Mouse (Mus musculus) megakaryocyte, embryonic 14.5 days (primary cell): Measurements from ENCODE around the gene Lif. TPM values are rescaled to one million over a fixed set of nuclear protein-coding genes. Genes with fewer than 3 reads are reported as not detected.

Experiments
- H3K27me3 ChIP-seq: replicated peaks from 2 replicates; pipeline ENCODE3; 2012; ENCODE audit warnings: inconsistent platforms
- H3K36me3 ChIP-seq: replicated peaks from 2 replicates; pipeline ENCODE3; 2012; ENCODE audit warnings: low read length, inconsistent platforms, mixed read lengths
- H3K4me1 ChIP-seq: 2 replicates; pipeline ENCODE4 v1.6.1; 2012; ENCODE audit warnings: inconsistent platforms
- H3K4me3 ChIP-seq: replicated peaks from 2 replicates; pipeline ENCODE3; 2012; ENCODE audit warnings: moderate library complexity, mild to moderate bottlenecking, inconsistent platforms
- H3K9me3 ChIP-seq: 2 replicates; pipeline ENCODE4 v1.6.1; 2012; ENCODE audit warnings: inconsistent platforms
- FLI1 ChIP-seq: IDR thresholded peaks from 2 replicates; pipeline ENCODE4 v1.6.1; 2012; ENCODE audit warnings: low read length, inconsistent platforms, mixed read lengths
- GATA1 ChIP-seq: IDR thresholded peaks from 3 replicates; pipeline ENCODE4 v1.6.1; 2012; ENCODE audit warnings: mixed read lengths, low read length, inconsistent platforms, borderline replicate concordance
- polyA plus RNA-seq: library from polyadenylated mRNA; stranded (reverse); fragments of >175 nt; gene quantifications from 2 replicates; pipeline ENCODE4 v1.2.3, GENCODE M21; 2012; ENCODE audit warnings: low replicate concordance; ENCODE audit not compliant: insufficient read depth

Gene Lif
- polyA plus RNA-seq, 1 experiment = 0.07 TPM

- peaks cover 5% of the 10 kb centered on the region for H3K4me1 ChIP-seq
- TF ChIP-seq FLI1 (no peak), GATA1 (no peak)
- no peak overlapping the region for H3K4me3 ChIP-seq
- H3K36me3 ChIP-seq = no peaks in the 10 kb centered on the region
- peaks cover 26% of the 10 kb centered on the region for H3K27me3 ChIP-seq
- no peaks in the 10 kb centered on the region for H3K9me3 ChIP-seq
Measured at GRCm38 (mm10) chr11:4318011-4318410, 60.7 kb downstream of the Lif start.

GRCm38 (mm10) chr11:4319212-4319955, 62.0 kb downstream of the Lif start:
- Histone ChIP-seq H3K27me3 (peaks cover 24% of the 10 kb centered on the region), H3K9me3 (no peaks in the 10 kb centered on the region), H3K4me1 (peaks cover 5% of the 10 kb centered on the region), H3K36me3 (no peaks in the 10 kb centered on the region), H3K4me3 (no peak overlapping the region)
- TF ChIP-seq FLI1 (no peak), GATA1 (no peak)

- TF ChIP-seq GATA1 = no peak
- no peak for TF ChIP-seq FLI1
- Histone ChIP-seq H3K27me3 (peaks cover 22% of the 10 kb centered on the region), H3K4me1 (peaks cover 5% of the 10 kb centered on the region), H3K36me3 (no peaks in the 10 kb centered on the region), H3K9me3 (no peaks in the 10 kb centered on the region), H3K4me3 (no peak overlapping the region)
Measured at GRCm38 (mm10) chr11:4320876-4321275, 63.5 kb downstream of the Lif start.

Other genes with a start within 250 kb of the Lif start
- not detected in 2 replicates for gene Sec14l4, start 226.1 kb upstream of the Lif start, polyA plus RNA-seq
- not detected in 2 replicates for gene Sec14l3, start 192.7 kb upstream of the Lif start, polyA plus RNA-seq
- 5.1 and 10.8 TPM in 2 replicates for gene Mtfp1, start 162.1 kb upstream of the Lif start, polyA plus RNA-seq
- 12.4 and 22.6 TPM in 2 replicates for gene Sec14l2, start 134.1 kb upstream of the Lif start, polyA plus RNA-seq
- 9.1 and 9.7 TPM in 2 replicates for gene Rnf215, start 122.4 kb upstream of the Lif start, polyA plus RNA-seq
- gene Ccdc157, start 97.3 kb upstream of the Lif start, polyA plus RNA-seq = 0.56 and 2.1 TPM in 2 replicates
- gene Sf3a1, start 97.2 kb upstream of the Lif start, polyA plus RNA-seq = 43.3 and 56.7 TPM in 2 replicates
- gene Tbc1d10a, start 70.8 kb upstream of the Lif start, polyA plus RNA-seq = 8.1 and 15.8 TPM in 2 replicates
- 1.4 TPM in 1 of 2 replicates, not detected in the other for gene Castor1, start 39.3 kb upstream of the Lif start, polyA plus RNA-seq
- gene Osm, start 21.1 kb upstream of the Lif start, polyA plus RNA-seq = 1.2 and 6.5 TPM in 2 replicates
- gene Hormad2, start 183.5 kb downstream of the Lif start, polyA plus RNA-seq = not detected in 2 replicates